Mouse (Mus musculus): Measurements from ENCODE around the gene Lce1a1. TPM values are rescaled to one million over a fixed set of nuclear protein-coding genes. Genes with fewer than 3 reads are reported as not detected.
"Not testable (repeated sequence)": the region's sequence is repeated elsewhere in the genome, so short reads cannot be mapped to it uniquely, and the experiment has no call there.

The Lce1a1 gene
- 0.27 TPM in 1 of 2 replicates, not detected in the other for polyA plus RNA-seq (2015; fragmentation: Nextera tagmentation; extraction: Ambion mirVana)

GRCm38 (mm10) chr3:92648207-92648606 lies at the start of gene Lce1a1:
Gene Lce1a1 (minus strand): TSS chr3:92648307.
- ATAC-seq = no peak
- WGBS = 79% methylated on average over 1 of the region's 1 CpGs
- Histone ChIP-seq H3K9me3 (ENCODE audit: low read length) (no peaks in the 10 kb centered on the region), H3K4me1 (ENCODE audit: insufficient read depth, low read depth, low read length) (no peaks in the 10 kb centered on the region), H3K27ac (ENCODE audit: low read length) (no peak within 1 kb of the TSS), H3K36me3 (ENCODE audit: insufficient read depth, low read length) (no peaks in the 10 kb centered on the region), H3K27me3 (replicated peaks; ENCODE audit: insufficient read depth, low read length) (no peaks in the 10 kb centered on the region), H3K9ac (replicated peaks; ENCODE audit: low read depth) (no peak within 1 kb of the TSS), H3K4me2 (replicated peaks; ENCODE audit: low read depth, low read length) (no peak within 1 kb of the TSS), H3K4me3 (ENCODE audit: low read depth, low read length) (no peak within 1 kb of the TSS)
- DNase-seq (ENCODE audit: low spot score) = no peak
- no peak for TF ChIP-seq CTCF (IDR thresholded peaks at IDR 0.05)
- TF ChIP-seq EP300 (IDR thresholded peaks at IDR 0.05) = no peak

DNA sequence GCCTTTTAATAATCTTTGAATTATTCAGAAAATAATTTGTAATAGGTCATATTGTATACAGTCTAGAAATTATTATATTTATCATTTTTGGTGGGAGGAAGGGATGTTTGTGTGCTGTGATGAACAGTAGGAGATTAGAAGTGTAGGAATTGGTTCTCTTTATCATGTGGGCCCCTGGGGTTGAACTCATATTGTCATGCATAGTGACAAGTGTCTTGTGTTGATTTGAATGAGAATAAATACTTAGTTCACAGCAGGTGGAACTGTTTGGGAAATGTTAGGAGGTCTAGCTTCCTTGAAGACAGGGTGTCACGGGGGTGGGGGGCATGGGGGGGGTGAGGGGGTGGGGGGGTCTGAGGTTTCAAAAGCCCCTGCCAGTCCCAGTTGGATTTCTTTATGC lies 46.5 kb upstream of the Lce1a1 start:
- H3K27me3 ChIP-seq (replicated peaks; ENCODE audit: insufficient read depth, low read length) = no peaks in the 10 kb centered on the region
- no peaks in the 10 kb centered on the region for H3K9me3 ChIP-seq (ENCODE audit: low read length)
- H3K4me1 ChIP-seq (ENCODE audit: insufficient read depth, low read depth, low read length) = no peaks in the 10 kb centered on the region
- H3K9ac ChIP-seq (replicated peaks; ENCODE audit: low read depth) = no peak overlapping the region
- H3K4me2 ChIP-seq (replicated peaks; ENCODE audit: low read depth, low read length) = no peak overlapping the region
- no peak overlapping the region for H3K4me3 ChIP-seq (ENCODE audit: low read depth, low read length)
- 22% methylated on average over 1 of the region's 1 CpGs for WGBS
- no peak for ATAC-seq
- TF ChIP-seq CTCF (IDR thresholded peaks at IDR 0.05) (no peak), EP300 (IDR thresholded peaks at IDR 0.05) (no peak)
- no peak overlapping the region for H3K27ac ChIP-seq (ENCODE audit: low read length)
- H3K36me3 ChIP-seq (ENCODE audit: insufficient read depth, low read length) = no peaks in the 10 kb centered on the region
- DNase-seq (ENCODE audit: low spot score) = no peak

DNA sequence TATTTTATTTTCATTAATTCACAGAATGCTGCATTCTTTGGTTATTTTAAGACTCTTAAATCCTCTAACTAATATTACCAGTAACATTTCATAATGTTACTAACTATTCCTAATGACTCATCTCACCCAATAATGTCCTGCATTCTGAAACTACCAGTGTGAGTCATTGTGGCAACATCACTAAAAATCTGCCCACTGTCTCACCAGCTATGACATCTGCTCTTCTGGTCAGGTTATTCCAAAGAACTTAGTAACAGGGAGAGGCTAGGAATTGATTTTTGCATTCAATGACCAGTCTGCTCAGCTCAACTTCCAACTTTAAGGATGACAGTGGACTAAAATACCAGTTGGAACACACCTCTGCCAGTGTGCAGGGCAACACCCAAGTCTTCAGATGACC lies 43.6 kb upstream of the Lce1a1 start:
- ATAC-seq (no peak), DNase-seq (ENCODE audit: low spot score) (no peak)
- Histone ChIP-seq H3K4me3 (ENCODE audit: low read depth, low read length) (no peak overlapping the region), H3K9me3 (ENCODE audit: low read length) (no peaks in the 10 kb centered on the region), H3K27me3 (replicated peaks; ENCODE audit: insufficient read depth, low read length) (no peaks in the 10 kb centered on the region), H3K4me1 (ENCODE audit: insufficient read depth, low read depth, low read length) (no peaks in the 10 kb centered on the region), H3K4me2 (replicated peaks; ENCODE audit: low read depth, low read length) (no peak overlapping the region), H3K9ac (replicated peaks; ENCODE audit: low read depth) (no peak overlapping the region), H3K36me3 (ENCODE audit: insufficient read depth, low read length) (no peaks in the 10 kb centered on the region), H3K27ac (ENCODE audit: low read length) (no peak overlapping the region)
- TF ChIP-seq EP300 (IDR thresholded peaks at IDR 0.05) (no peak), CTCF (IDR thresholded peaks at IDR 0.05) (no peak)

DNA sequence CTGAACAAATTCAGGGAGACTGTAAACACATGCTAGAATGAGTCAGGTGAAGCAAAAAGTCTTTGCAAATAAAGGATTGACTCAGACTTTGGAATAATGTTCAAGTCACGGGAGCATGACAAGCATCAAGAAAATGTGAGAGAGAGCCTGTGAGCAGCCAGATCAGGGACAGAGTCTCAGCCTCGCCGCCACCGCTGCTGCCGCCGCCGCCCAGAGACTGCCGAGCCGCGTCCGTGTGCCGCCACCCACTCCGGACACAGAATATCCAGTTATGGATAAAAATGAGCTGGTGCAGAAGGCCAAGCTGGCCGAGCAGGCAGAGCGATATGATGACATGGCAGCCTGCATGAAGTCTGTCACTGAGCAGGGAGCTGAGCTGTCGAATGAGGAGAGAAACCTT lies 41.0 kb upstream of the Lce1a1 start:
- not testable (repeated sequence) for H3K4me3 ChIP-seq (ENCODE audit: low read depth, low read length); H3K27me3 ChIP-seq (replicated peaks; ENCODE audit: insufficient read depth, low read length); H3K9ac ChIP-seq (replicated peaks; ENCODE audit: low read depth); ATAC-seq; H3K4me1 ChIP-seq (ENCODE audit: insufficient read depth, low read depth, low read length); H3K9me3 ChIP-seq (ENCODE audit: low read length); H3K36me3 ChIP-seq (ENCODE audit: insufficient read depth, low read length); H3K27ac ChIP-seq (ENCODE audit: low read length); H3K4me2 ChIP-seq (replicated peaks; ENCODE audit: low read depth, low read length); DNase-seq (ENCODE audit: low spot score)
- WGBS = 50% methylated on average over 16 of the region's 16 CpGs

- H3K4me3 ChIP-seq (ENCODE audit: low read depth, low read length) = no peak within 1 kb of the TSS
- no peaks in the 10 kb centered on the region for H3K4me1 ChIP-seq (ENCODE audit: insufficient read depth, low read depth, low read length)
- H3K9ac ChIP-seq (replicated peaks; ENCODE audit: low read depth) = no peak within 1 kb of the TSS
- DNase-seq (ENCODE audit: low spot score) = no peak
- 48% methylated on average over 2 of the region's 2 CpGs for WGBS
- no peaks in the 10 kb centered on the region for H3K9me3 ChIP-seq (ENCODE audit: low read length)
- H3K27ac ChIP-seq (ENCODE audit: low read length) = no peak within 1 kb of the TSS
- ATAC-seq = no peak
- H3K4me2 ChIP-seq (replicated peaks; ENCODE audit: low read depth, low read length) = no peak within 1 kb of the TSS
- H3K27me3 ChIP-seq (replicated peaks; ENCODE audit: insufficient read depth, low read length) = no peaks in the 10 kb centered on the region
- no peaks in the 10 kb centered on the region for H3K36me3 ChIP-seq (ENCODE audit: insufficient read depth, low read length)
- no peak for TF ChIP-seq CTCF (IDR thresholded peaks at IDR 0.05)
These were observed 39.0 kb upstream of the Lce1a1 start, which contains the start of gene Lce1d for GRCm38 (mm10) chr3:92687110-92687509. Gene Lce1d (minus strand): TSS chr3:92687210.

DNA sequence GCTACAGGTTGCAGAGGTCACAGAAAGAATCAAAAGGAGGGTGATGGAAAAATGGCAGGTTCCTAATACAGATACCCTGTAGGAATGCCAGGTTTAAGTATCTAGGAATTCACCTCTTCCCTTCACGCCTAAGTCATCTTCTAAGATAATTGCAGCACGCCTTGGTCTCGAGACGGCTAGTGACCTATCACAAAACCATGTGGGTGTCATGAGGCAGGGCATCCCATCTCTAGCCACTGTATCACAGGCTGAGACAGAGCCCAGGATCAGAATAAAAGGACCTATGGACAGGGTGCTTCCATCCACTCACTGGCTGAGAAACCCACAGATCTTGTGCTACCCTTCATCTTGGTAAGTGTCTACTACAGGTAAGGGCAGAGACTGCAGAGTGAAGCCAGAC lies 30.8 kb upstream of the Lce1a1 start, which contains the start of gene Lce1c:
TSS of gene Lce1c (plus strand) at position 301 of the 400 bp plus-strand sequence.
- Histone ChIP-seq H3K9me3 (ENCODE audit: low read length) (no peaks in the 10 kb centered on the region), H3K27ac (ENCODE audit: low read length) (no peak within 1 kb of the TSS), H3K4me3 (ENCODE audit: low read depth, low read length) (no peak within 1 kb of the TSS), H3K36me3 (ENCODE audit: insufficient read depth, low read length) (no peaks in the 10 kb centered on the region), H3K4me1 (ENCODE audit: insufficient read depth, low read depth, low read length) (no peaks in the 10 kb centered on the region), H3K27me3 (replicated peaks; ENCODE audit: insufficient read depth, low read length) (no peaks in the 10 kb centered on the region), H3K9ac (replicated peaks; ENCODE audit: low read depth) (no peak within 1 kb of the TSS), H3K4me2 (replicated peaks; ENCODE audit: low read depth, low read length) (no peak within 1 kb of the TSS)
- no peak for TF ChIP-seq EP300 (IDR thresholded peaks at IDR 0.05)
- TF ChIP-seq CTCF (IDR thresholded peaks at IDR 0.05) = no peak
- ATAC-seq = no peak
- no peak for DNase-seq (ENCODE audit: low spot score)
- 86% methylated on average over 4 of the region's 4 CpGs for WGBS

- Histone ChIP-seq H3K27me3 (replicated peaks; ENCODE audit: insufficient read depth, low read length) (no peaks in the 10 kb centered on the region), H3K4me3 (ENCODE audit: low read depth, low read length) (no peak within 1 kb of the TSS), H3K9me3 (ENCODE audit: low read length) (no peaks in the 10 kb centered on the region), H3K36me3 (ENCODE audit: insufficient read depth, low read length) (no peaks in the 10 kb centered on the region), H3K4me1 (ENCODE audit: insufficient read depth, low read depth, low read length) (no peaks in the 10 kb centered on the region), H3K4me2 (replicated peaks; ENCODE audit: low read depth, low read length) (no peak within 1 kb of the TSS), H3K27ac (ENCODE audit: low read length) (no peak within 1 kb of the TSS), H3K9ac (replicated peaks; ENCODE audit: low read depth) (no peak within 1 kb of the TSS)
- no peak for TF ChIP-seq CTCF (IDR thresholded peaks at IDR 0.05)
- TF ChIP-seq EP300 (IDR thresholded peaks at IDR 0.05) = no peak
- no peak for ATAC-seq
- DNase-seq (ENCODE audit: low spot score) = no peak
These were observed 22.1 kb upstream of the Lce1a1 start, which contains the start of gene Lce1a2 for GRCm38 (mm10) chr3:92670215-92670614. Gene Lce1a2 (minus strand): TSS chr3:92670315.
